Mouse (Mus musculus) liver, embryonic 12.5 days (tissue): ENCODE data around the gene Cdc7. TPM values are rescaled to one million over a fixed set of nuclear protein-coding genes. Genes with fewer than 3 reads are reported as not detected.

ENCODE experiments used
- ATAC-seq: fragments of 200-750 bp; cut with Nextera tagmentation; 2 replicates; pipeline ENCODE4 v1.8.0; 2017; ENCODE audit warnings: moderate number of reproducible peaks, mild to moderate bottlenecking, moderate library complexity
- H3K27ac ChIP-seq: fragments of 300-500 bp; sonication (generic); 2 replicates; pipeline ENCODE4 v1.5.1; 2016; ENCODE audit warnings: mild to moderate bottlenecking
- H3K27me3 ChIP-seq: fragments of 300-500 bp; sonication (generic); replicated peaks from 2 replicates; pipeline ENCODE4 v1.6.1; 2016; ENCODE audit warnings: mild to moderate bottlenecking, moderate library complexity
- H3K36me3 ChIP-seq: fragments of 300-500 bp; sonication (generic); 2 replicates; pipeline ENCODE4 v1.6.1; 2016; ENCODE audit warnings: mild to moderate bottlenecking, moderate library complexity
- H3K4me1 ChIP-seq: fragments of 300-500 bp; sonication (generic); 2 replicates; pipeline ENCODE4 v1.6.1; 2016
- H3K4me2 ChIP-seq: fragments of 300-500 bp; sonication (generic); 2 replicates; pipeline ENCODE4 v1.6.1; 2016; ENCODE audit warnings: mild to moderate bottlenecking, moderate library complexity
- H3K4me3 ChIP-seq: fragments of 300-500 bp; sonication (generic); 2 replicates; pipeline ENCODE4 v1.5.1; 2016; ENCODE audit warnings: mild to moderate bottlenecking, moderate library complexity
- H3K9ac ChIP-seq: fragments of 300-500 bp; sonication (generic); 2 replicates; pipeline ENCODE4 v1.6.1; 2016; ENCODE audit warnings: mild to moderate bottlenecking, moderate library complexity
- H3K9me3 ChIP-seq: fragments of 300-500 bp; sonication (generic); replicated peaks from 2 replicates; pipeline ENCODE4 v1.6.1; 2016; ENCODE audit warnings: mild to moderate bottlenecking, moderate library complexity
- WGBS: fragments of 180-500 bp; shearing (Covaris S2); methylation state at CpG from one replicate; pipeline ENCODE4 v1.1.7; 2016; ENCODE audit not compliant: insufficient replicate concordance; 5-methylcytosine and 5-hydroxymethylcytosine counted together
- polyA plus RNA-seq: library from polyadenylated mRNA; unstranded; fragments of >200 nt; fragmentation: Nextera tagmentation; extraction: Ambion mirVana; gene quantifications from 2 replicates; pipeline ENCODE4 v1.2.1, GENCODE M21; 2016

Gene Cdc7
- polyA plus RNA-seq, 1 experiment from 2014 or later, result 29.5 TPM

DNA sequence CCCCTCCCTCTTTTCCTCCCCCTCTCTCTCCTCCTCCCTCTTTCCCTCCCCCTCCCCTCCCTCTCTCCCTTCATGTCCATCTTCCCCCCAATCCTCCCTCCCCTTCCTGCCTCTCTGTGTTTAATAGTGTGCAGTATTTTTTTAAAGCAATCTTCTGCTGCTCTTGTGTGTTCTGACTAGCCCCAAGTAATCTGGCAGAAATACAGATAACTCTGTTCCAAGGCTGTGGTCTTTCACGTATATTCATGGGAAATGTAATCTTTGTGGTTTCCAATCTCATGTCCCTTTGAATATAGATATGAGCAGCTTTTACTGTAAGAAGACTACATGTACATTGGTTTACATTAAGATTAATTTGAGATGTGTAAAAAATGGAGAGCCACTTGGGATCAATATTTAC lies 64.4 kb downstream of the Cdc7 start:
- Histone ChIP-seq H3K9ac (no peak overlapping the region), H3K4me1 (peaks cover 16% of the 10 kb centered on the region; the same call in 1 of the 2 replicates), H3K4me3 (no peak overlapping the region), H3K4me2 (no peak overlapping the region), H3K27ac (no peak overlapping the region), H3K36me3 (no peaks in the 10 kb centered on the region), H3K9me3 (no peaks in the 10 kb centered on the region), H3K27me3 (peaks cover 40% of the 10 kb centered on the region)
- ATAC-seq, result no peak
- 9% methylated on average over 1 of the region's 1 CpGs for WGBS

DNA sequence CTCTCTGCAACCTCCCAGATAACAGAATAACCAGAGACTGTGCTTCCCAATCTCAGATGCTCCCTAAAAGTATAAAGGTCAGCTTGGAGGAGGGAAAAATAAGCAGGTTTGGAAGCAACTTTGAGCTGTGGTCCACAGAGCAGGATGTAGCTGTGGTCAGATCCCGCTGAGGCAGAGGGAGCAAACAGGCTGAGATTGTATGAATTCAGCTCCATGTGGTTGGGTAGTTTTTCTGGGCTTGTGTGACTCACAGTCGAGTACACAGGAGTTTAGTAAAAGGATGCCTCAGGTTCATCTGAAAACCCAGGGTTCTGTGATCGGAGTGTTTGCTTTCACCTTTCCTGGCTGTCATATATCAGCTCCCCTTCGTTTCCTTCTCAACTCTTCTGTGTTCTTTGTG lies 65.7 kb downstream of the Cdc7 start:
- peaks cover 28% of the 10 kb centered on the region for H3K27me3 ChIP-seq
- H3K9ac ChIP-seq, result no peak overlapping the region
- 37% methylated on average over 4 of the region's 4 CpGs for WGBS
- no peaks in the 10 kb centered on the region for H3K9me3 ChIP-seq
- no peak overlapping the region for H3K4me2 ChIP-seq
- peaks cover 13% of the 10 kb centered on the region; the same call in 1 of the 2 replicates for H3K4me1 ChIP-seq
- ATAC-seq, result no peak
- H3K27ac ChIP-seq, result no peak overlapping the region
- H3K4me3 ChIP-seq, result no peak overlapping the region
- H3K36me3 ChIP-seq, result no peaks in the 10 kb centered on the region

DNA sequence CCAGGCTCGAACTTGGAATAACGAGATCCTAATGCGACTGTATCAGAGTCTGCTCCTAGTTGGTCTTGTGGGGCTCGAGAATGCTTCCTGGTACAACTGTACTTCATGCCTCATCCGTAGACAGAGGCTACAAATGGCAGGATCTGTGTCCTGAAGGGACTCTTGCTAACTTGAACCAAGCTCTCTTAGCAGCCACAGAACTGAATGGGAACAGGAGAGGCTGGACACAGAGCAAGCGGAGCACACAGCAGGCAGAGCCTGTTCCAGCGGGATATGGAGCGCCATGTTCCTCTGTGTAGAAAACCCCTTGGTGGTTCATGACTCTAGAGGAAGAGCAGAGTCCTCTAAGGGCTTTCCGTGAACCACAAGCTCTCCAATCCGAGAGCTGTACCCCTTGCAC lies 66.7 kb downstream of the Cdc7 start:
- H3K27me3 ChIP-seq, result peaks cover 25% of the 10 kb centered on the region
- H3K4me2 ChIP-seq, result no peak overlapping the region
- no peaks in the 10 kb centered on the region for H3K36me3 ChIP-seq
- no peak overlapping the region for H3K9ac ChIP-seq
- no peak overlapping the region for H3K4me3 ChIP-seq
- no peak overlapping the region for H3K27ac ChIP-seq
- H3K4me1 ChIP-seq, result peaks cover 13% of the 10 kb centered on the region; the same call in 1 of the 2 replicates
- WGBS, result 75% methylated on average over 10 of the region's 10 CpGs
- ATAC-seq, result no peak
- H3K9me3 ChIP-seq, result no peaks in the 10 kb centered on the region

Other genes starting within 250 kb of the Cdc7 start
- 0.20 TPM in 2 replicates for gene Hfm1, start 38.0 kb upstream of the Cdc7 start, polyA plus RNA-seq